Mouse (Mus musculus) forebrain, embryonic 16.5 days (tissue): Measurements from ENCODE around the gene Slc12a6. TPM values are rescaled to one million over a fixed set of nuclear protein-coding genes. Genes with fewer than 3 reads are reported as not detected.

ENCODE experiments used
- ATAC-seq: fragments of 200-750 bp; cut with Nextera tagmentation; 2 replicates; pipeline ENCODE4 v1.8.0; 2017; ENCODE audit warnings: mild to moderate bottlenecking, moderate library complexity
- H3K27ac ChIP-seq: fragments of 300-500 bp; sonication (generic); 2 replicates; pipeline ENCODE4 v1.5.1; 2014; ENCODE audit warnings: low read length, control low read depth
- H3K27me3 ChIP-seq: fragments of 300-500 bp; sonication (generic); replicated peaks from 2 replicates; pipeline ENCODE4 v1.6.1; 2014; ENCODE audit warnings: low read length; ENCODE audit not compliant: control insufficient read depth, insufficient read depth
- H3K36me3 ChIP-seq: fragments of 300-500 bp; sonication (generic); 2 replicates; pipeline ENCODE4 v1.6.1; 2014; ENCODE audit not compliant: control insufficient read depth, insufficient read depth
- H3K4me1 ChIP-seq: fragments of 300-500 bp; sonication (generic); replicated peaks from 2 replicates; pipeline ENCODE4 v1.6.1; 2014; ENCODE audit warnings: low read length; ENCODE audit not compliant: control insufficient read depth, insufficient read depth
- H3K4me2 ChIP-seq: fragments of 300-500 bp; sonication (generic); 2 replicates; pipeline ENCODE4 v1.6.1; 2014; ENCODE audit warnings: mild to moderate bottlenecking, low read length, control low read depth
- H3K4me3 ChIP-seq: fragments of 300-500 bp; sonication (generic); replicated peaks from 2 replicates; pipeline ENCODE4 v1.5.1; 2014; ENCODE audit warnings: mild to moderate bottlenecking, low read length, control low read depth
- H3K9ac ChIP-seq: fragments of 300-500 bp; sonication (generic); replicated peaks from 2 replicates; pipeline ENCODE4 v1.6.1; 2014; ENCODE audit warnings: low read depth, low read length, control low read depth
- H3K9me3 ChIP-seq: fragments of 300-500 bp; sonication (generic); 2 replicates; pipeline ENCODE4 v1.6.1; 2016; ENCODE audit warnings: low read length; ENCODE audit not compliant: control insufficient read depth
- WGBS: fragments of 180-500 bp; shearing (Covaris S2); extraction: QIAGEN DNeasy Blood & Tissue Kit; methylation state at CpG from one replicate; pipeline ENCODE4 v1.1.7; 2014; 5-methylcytosine and 5-hydroxymethylcytosine counted together
- polyA plus RNA-seq: library from polyadenylated mRNA; unstranded; fragments of >200 nt; fragmentation: Nextera tagmentation; extraction: Ambion mirVana; gene quantifications from 2 replicates; pipeline ENCODE4 v1.2.1, GENCODE M21; 2015

The Slc12a6 gene
- polyA plus RNA-seq, result 18.5 and 20.1 TPM in 2 replicates

DNA sequence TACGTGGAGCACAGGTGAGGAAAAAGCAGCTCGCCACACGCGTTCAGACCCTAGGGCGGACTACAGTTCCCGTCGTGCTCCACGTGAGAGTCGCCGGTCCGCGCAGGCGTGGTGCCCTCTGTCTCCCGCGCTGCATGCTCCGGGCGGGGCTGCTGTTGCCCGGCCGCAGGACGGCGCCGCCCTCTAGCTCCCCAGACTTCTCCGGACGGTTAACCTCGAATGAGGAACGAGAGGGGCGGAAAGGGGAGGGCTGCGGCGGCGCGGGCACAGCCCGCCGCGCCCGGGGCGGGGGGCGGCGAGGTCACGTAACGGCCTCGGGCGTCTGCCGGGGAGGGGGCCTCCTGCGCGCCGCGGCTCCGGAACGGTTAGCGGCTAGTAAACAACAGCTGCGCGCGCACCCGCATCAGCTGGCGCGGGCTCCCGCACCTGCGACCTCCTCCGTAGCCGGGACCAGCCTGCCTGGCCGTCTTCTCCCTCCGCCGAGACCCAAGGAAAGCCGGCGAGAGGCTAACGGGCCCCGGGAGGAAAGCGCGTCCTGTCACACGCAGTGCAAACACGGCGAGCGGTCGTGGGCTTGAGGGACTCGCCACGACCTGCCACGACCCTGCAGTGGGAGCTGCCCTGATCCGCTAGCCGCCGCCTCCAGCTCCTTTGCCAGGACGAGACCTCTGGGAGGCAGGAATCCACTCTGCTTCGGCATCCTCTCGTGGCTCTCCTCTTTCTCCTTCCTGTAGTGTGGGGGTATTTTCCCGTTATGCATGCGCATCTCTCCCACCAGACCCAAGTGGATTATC lies at the start of gene Slc12a6:
TSS of gene Slc12a6 (plus strand) at position 378 of the 794 bp plus-strand sequence.
- H3K36me3 ChIP-seq, result no peaks in the 10 kb centered on the region
- WGBS, result under 1% methylated on average over 75 of the region's 85 CpGs
- peak within 1 kb of the TSS; percentile 72 for H3K4me2 ChIP-seq
- peaks cover 37% of the 10 kb centered on the region for H3K4me1 ChIP-seq
- peak; percentile 93 for ATAC-seq
- peak within 1 kb of the TSS; percentile 90 for H3K27ac ChIP-seq
- no peaks in the 10 kb centered on the region for H3K9me3 ChIP-seq
- peak within 1 kb of the TSS; percentile 58 for H3K9ac ChIP-seq
- H3K27me3 ChIP-seq, result no peaks in the 10 kb centered on the region
- peak within 1 kb of the TSS; percentile 69 for H3K4me3 ChIP-seq

DNA sequence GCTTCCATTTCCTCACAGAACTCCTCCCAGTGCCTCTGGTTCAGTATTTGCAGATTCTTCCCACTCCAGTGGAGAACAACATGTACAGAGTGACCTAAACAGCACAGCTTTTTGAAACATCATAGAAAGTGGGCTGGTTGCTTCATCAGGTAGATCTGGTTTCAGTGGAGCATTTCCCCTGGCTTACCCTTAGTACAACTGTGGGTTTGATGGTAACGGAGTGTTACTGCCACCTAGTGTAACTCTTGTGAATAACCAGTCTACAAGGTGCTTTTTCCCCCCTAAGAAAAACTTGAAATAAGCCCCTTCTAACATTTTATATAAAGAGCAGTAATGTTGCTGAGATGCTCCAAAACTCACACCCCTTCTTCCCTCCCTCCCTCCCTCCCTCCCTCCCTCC lies 49.6 kb upstream of the Slc12a6 start:
- Histone ChIP-seq H3K4me2 (no peak overlapping the region), H3K27me3 (no peaks in the 10 kb centered on the region), H3K36me3 (no peaks in the 10 kb centered on the region), H3K9ac (no peak overlapping the region), H3K4me3 (no peak overlapping the region), H3K27ac (no peak overlapping the region), H3K9me3 (no peaks in the 10 kb centered on the region), H3K4me1 (no peaks in the 10 kb centered on the region)
- WGBS, result 3% methylated on average over 1 of the region's 1 CpGs
- peak; percentile 63 for ATAC-seq

DNA sequence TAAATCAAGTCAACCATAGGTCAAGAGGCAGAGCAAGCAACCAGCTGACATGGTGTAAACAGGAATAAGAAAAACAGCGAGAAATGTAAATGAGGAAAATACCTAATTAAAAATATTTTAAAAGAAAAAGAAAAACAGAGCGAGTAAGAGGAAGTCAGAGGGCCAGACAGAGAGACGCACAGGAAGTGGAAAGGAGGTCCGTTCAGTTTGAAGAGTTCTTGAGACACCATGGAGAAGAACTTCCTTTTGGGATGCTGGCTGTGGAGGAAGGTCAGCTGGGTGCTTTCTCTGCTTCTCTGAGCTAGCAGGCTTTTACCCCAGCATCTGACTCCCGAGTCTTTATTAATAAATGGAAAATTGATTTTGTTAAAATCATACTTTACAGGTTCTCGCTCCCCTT lies 48.0 kb upstream of the Slc12a6 start:
- no peak overlapping the region for H3K27ac ChIP-seq
- no peak overlapping the region for H3K4me2 ChIP-seq
- H3K4me3 ChIP-seq, result no peak overlapping the region
- no peaks in the 10 kb centered on the region for H3K4me1 ChIP-seq
- 83% methylated on average over 6 of the region's 6 CpGs for WGBS
- no peaks in the 10 kb centered on the region for H3K27me3 ChIP-seq
- H3K9me3 ChIP-seq, result no peaks in the 10 kb centered on the region
- no peak overlapping the region for H3K9ac ChIP-seq
- no peaks in the 10 kb centered on the region for H3K36me3 ChIP-seq
- no peak for ATAC-seq

DNA sequence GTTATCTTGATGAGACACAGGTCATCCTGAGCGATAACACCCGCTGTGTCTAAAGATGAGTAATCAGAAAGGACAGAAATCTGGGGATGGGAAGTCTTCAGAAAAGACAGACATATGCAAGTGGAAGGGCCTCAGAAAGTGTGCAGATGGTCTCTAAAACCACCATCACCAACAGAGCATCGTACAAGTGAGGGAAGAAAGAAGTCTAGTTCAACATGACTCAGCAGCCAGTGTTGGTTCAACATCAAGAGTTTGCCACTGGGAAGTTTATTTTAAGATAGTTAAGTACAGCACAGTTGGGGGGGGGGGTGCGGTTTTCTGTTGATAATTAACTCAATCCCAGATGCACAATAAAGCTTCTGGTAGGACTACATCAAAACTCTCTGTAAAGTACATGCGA lies 44.7 kb upstream of the Slc12a6 start:
- ATAC-seq, result no peak
- no peaks in the 10 kb centered on the region for H3K27me3 ChIP-seq
- no peak overlapping the region for H3K4me3 ChIP-seq
- H3K9ac ChIP-seq, result no peak overlapping the region
- H3K36me3 ChIP-seq, result no peaks in the 10 kb centered on the region
- H3K4me1 ChIP-seq, result no peaks in the 10 kb centered on the region
- H3K4me2 ChIP-seq, result no peak overlapping the region
- no peak overlapping the region for H3K27ac ChIP-seq
- WGBS, result 90% methylated on average over 5 of the region's 5 CpGs
- no peaks in the 10 kb centered on the region for H3K9me3 ChIP-seq

DNA sequence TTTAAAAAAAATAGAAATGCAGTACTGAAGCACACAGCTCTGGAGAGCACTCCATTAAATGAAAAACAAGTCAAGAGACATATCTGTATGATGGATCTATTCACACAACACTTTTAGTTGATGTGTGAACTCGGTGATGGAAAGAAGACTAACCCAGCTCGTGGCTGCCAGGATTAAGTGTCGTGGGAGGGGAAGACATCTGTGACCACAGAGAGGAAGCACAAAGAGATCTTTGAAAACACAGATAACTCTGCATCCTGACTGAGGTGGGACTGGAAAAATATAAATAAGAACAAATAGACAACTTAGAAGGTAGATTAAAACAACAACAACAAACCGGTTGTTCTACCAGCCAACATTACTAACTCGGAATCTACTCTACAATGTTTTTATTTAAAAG lies 43.0 kb upstream of the Slc12a6 start:
- no peak overlapping the region for H3K4me2 ChIP-seq
- no peaks in the 10 kb centered on the region for H3K36me3 ChIP-seq
- no peaks in the 10 kb centered on the region for H3K9me3 ChIP-seq
- 80% methylated on average over 5 of the region's 5 CpGs for WGBS
- H3K9ac ChIP-seq, result no peak overlapping the region
- H3K4me1 ChIP-seq, result no peaks in the 10 kb centered on the region
- no peak for ATAC-seq
- no peak overlapping the region for H3K27ac ChIP-seq
- no peaks in the 10 kb centered on the region for H3K27me3 ChIP-seq
- no peak overlapping the region for H3K4me3 ChIP-seq

DNA sequence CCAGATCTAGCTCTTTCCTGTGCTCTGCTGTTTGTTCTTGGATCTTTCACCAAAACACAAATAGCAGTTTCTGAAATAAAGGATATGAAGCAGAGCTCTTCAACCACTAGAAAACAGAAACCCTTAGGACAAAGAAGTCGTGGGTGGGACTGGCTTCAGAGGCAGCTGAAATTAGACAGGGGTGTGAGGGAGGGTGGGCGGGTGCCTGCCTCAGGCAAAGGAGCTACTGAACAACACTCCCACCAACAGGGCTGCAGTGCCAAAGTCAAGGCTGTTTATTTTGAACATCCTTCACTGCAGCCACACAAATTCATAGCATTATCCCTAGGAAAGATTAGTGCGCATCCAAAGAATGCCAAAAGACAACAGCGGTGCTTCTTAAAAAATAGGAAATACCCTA lies 41.3 kb upstream of the Slc12a6 start:
- 67% methylated on average over 4 of the region's 4 CpGs for WGBS
- Histone ChIP-seq H3K27ac (no peak overlapping the region), H3K4me2 (no peak overlapping the region), H3K4me1 (no peaks in the 10 kb centered on the region), H3K36me3 (no peaks in the 10 kb centered on the region), H3K4me3 (no peak overlapping the region), H3K9me3 (no peaks in the 10 kb centered on the region), H3K9ac (no peak overlapping the region), H3K27me3 (no peaks in the 10 kb centered on the region)
- ATAC-seq, result no peak

DNA sequence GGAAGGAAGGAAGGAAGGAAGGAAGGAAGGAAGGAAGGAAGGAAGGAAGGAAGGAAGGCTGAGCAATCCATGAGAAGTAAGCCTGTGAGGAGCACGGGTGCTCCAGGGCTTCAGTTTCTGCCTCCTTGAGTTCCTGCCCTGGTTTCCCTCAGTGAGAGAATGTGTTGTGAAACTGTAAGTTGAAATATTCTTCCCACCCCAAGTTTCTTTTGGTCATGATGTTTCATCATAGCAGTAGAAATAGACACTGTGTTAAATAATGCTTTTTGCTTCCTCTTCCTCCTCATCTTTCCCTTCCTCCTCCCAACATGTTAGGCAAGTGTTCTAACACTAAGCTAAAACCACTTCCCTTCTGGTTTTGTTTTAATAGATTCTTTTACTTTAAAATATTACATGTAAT lies 33.0 kb upstream of the Slc12a6 start:
- no peaks in the 10 kb centered on the region for H3K9me3 ChIP-seq
- ATAC-seq, result no peak
- WGBS, result 92% methylated on average over 1 of the region's 1 CpGs

DNA sequence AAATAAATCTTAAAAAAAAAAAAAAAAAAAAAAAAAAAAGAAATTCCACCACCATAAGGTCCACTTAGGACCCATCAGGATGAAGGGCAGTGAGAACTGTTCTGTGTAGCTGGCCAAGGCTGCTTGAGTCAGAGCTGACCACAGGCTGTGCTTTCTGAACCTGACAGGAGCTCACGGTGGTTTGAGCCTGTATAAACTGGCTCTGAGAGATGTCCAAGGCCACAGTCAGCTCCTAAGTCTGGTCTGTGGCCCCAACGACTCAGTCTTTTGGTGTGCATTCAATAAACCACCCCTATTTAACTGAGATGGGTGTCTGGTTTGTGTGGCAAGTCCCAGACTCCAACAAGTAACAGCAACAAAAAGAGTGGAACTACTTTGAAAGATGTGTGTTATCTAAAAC lies 29.0 kb upstream of the Slc12a6 start:
- H3K27me3 ChIP-seq, result no peaks in the 10 kb centered on the region
- H3K4me1 ChIP-seq, result peaks cover 13% of the 10 kb centered on the region
- no peak for ATAC-seq
- no peak overlapping the region for H3K4me3 ChIP-seq
- H3K9ac ChIP-seq, result no peak overlapping the region
- WGBS, result 84% methylated on average over 2 of the region's 2 CpGs
- no peak overlapping the region for H3K27ac ChIP-seq
- H3K36me3 ChIP-seq, result no peaks in the 10 kb centered on the region
- H3K4me2 ChIP-seq, result no peak overlapping the region
- no peaks in the 10 kb centered on the region for H3K9me3 ChIP-seq

More for the DNA sequence above, 33.0 kb upstream of the Slc12a6 start:
- Histone ChIP-seq H3K9ac (no peak overlapping the region), H3K4me1 (no peaks in the 10 kb centered on the region), H3K27ac (no peak overlapping the region), H3K27me3 (no peaks in the 10 kb centered on the region), H3K36me3 (no peaks in the 10 kb centered on the region), H3K4me3 (no peak overlapping the region), H3K4me2 (no peak overlapping the region)

DNA sequence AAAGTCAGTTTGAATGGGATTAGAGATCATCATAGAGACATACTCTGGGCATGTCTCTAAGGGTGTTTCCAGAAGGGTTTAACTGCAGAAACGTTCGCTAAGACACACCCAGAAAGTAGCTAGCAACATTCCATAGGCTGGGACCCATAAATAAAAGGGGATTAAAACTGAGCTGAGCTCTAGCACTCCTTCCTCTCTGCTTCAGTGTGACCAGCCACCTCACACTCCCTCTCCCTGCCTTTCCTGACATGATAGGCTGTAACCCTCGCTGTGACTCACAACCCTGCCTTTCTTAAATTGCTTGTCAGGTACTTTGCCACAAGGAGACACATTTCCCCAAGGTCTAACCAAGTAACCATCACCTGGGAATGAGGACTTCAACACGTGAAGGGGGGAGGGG lies 27.6 kb upstream of the Slc12a6 start:
- H3K9me3 ChIP-seq, result no peaks in the 10 kb centered on the region
- H3K4me2 ChIP-seq, result no peak overlapping the region
- peaks cover 13% of the 10 kb centered on the region for H3K4me1 ChIP-seq
- H3K9ac ChIP-seq, result no peak overlapping the region
- no peak overlapping the region for H3K4me3 ChIP-seq
- no peaks in the 10 kb centered on the region for H3K36me3 ChIP-seq
- no peak for ATAC-seq
- H3K27ac ChIP-seq, result no peak overlapping the region
- no peaks in the 10 kb centered on the region for H3K27me3 ChIP-seq
- WGBS, result 16% methylated on average over 4 of the region's 4 CpGs
